ENCODE assay signal across 34 mouse cellular contexts in genomic region chr1:191596076-191596475, GRCm38 (mm10).
"Had no signal": no experiment of that assay in that cellular context is flagged by ENCODE, and none has a peak within 500 bp of the region (broad histone marks: within the 10 kb centered on the region; RNA-seq: fewer than 3 reads in every experiment).

No protein-coding gene starts in this region.

- H3K27me3 ChIP-seq: heart, embryonic 12.5 days; heart, embryonic 13.5 days; heart, embryonic 15.5 days; hindbrain, embryonic 12.5 days; hindbrain, embryonic 13.5 days; hindbrain, embryonic 15.5 days; intestine, embryonic 15.5 days; kidney, embryonic 15.5 days had no signal

- H3K9ac ChIP-seq: heart, embryonic 12.5 days; heart, embryonic 13.5 days; heart, embryonic 15.5 days; hindbrain, embryonic 12.5 days; hindbrain, embryonic 13.5 days; hindbrain, embryonic 14.5 days; hindbrain, embryonic 15.5 days; intestine, embryonic 15.5 days; kidney, embryonic 15.5 days had no signal

- ATAC-seq: hindbrain, embryonic 16.5 days; hindbrain, postnatal 0 days; inflammation-experienced regulatory T-cells, adult 6 months; intestine, embryonic 15.5 days; intestine, embryonic 16.5 days; intestine, postnatal 0 days had no signal

- H3K27ac ChIP-seq: heart, embryonic 13.5 days; heart, embryonic 15.5 days; hindbrain, embryonic 10.5 days; hindbrain, embryonic 12.5 days; hindbrain, embryonic 13.5 days; hindbrain, embryonic 14.5 days; hindbrain, embryonic 15.5 days; hindbrain, postnatal 0 days; intestine, embryonic 15.5 days; kidney, embryonic 15.5 days; kidney, postnatal 0 days; layer of hippocampus, adult 2 months; left cerebral cortex, adult 2 months had no signal

- H3K9me3 ChIP-seq: heart, embryonic 12.5 days; heart, embryonic 13.5 days; heart, embryonic 15.5 days; hindbrain, embryonic 10.5 days; hindbrain, embryonic 12.5 days; hindbrain, embryonic 13.5 days; hindbrain, embryonic 15.5 days; intestine, embryonic 15.5 days; kidney, embryonic 15.5 days had no signal

- H3K4me3 ChIP-seq: heart, embryonic 12.5 days; heart, embryonic 13.5 days; heart, embryonic 15.5 days; hindbrain, embryonic 10.5 days; hindbrain, embryonic 12.5 days; hindbrain, embryonic 13.5 days; hindbrain, embryonic 15.5 days; intestine, embryonic 15.5 days; kidney, embryonic 15.5 days; layer of hippocampus, adult 2 months; left cerebral cortex, adult 2 months had no signal

- H3K4me1 ChIP-seq: hindbrain, embryonic 10.5 days; hindbrain, embryonic 12.5 days; hindbrain, embryonic 13.5 days; hindbrain, embryonic 15.5 days; intestine, embryonic 15.5 days; kidney, embryonic 15.5 days had no signal

- DNase-seq: heart, postnatal 10 days; heart, postnatal 14 days; heart, postnatal 36 days; heart, postnatal 4 days; kidney, adult 11 months; kidney, adult 18-20 months; kidney, adult 2 months; kidney, adult 8-10 months; kidney, adult 9 months; kidney, postnatal 10 days; kidney, postnatal 14 days; kidney, postnatal 25 days; kidney, postnatal 36 days; kidney, postnatal 4 days; layer of hippocampus, adult 9-11 months; layer of hippocampus, postnatal 36 days had no signal
